Mouse (Mus musculus) hindlimb bud, embryonic 11.5 days (tissue): ENCODE data around the gene Slc22a15.
"Not testable (repeated sequence)": the region's sequence is repeated elsewhere in the genome, so short reads cannot be mapped to it uniquely, and the experiment has no call there.

ENCODE experiments used
- DNase-seq: peaks from one replicate; pipeline ENCODE4 v3.0.0-alpha.2; 2012; ENCODE audit warnings: low read depth, low spot score; ENCODE audit errors: extremely low spot score

Gene Slc22a15

DNA sequence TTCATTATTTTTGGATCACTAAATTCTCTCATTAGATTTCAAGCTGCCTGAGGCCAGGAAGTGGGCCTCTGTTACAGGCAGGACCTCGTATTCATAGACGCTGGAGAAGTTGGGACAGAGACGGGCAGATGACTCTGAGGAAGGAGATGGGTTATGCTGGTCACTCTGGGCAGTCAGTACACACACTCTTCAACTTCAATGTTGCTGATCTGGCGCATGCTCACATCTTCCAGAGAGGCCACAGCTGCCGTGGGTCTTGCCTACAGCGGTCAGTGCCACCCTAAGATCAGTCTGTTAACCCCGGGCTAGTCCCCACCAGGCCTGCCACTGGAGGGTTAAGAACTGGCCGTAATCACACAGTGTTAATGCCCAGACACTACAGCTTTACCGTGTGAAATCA, 52.3 kb downstream of the Slc22a15 start:
- no peak for DNase-seq

DNA sequence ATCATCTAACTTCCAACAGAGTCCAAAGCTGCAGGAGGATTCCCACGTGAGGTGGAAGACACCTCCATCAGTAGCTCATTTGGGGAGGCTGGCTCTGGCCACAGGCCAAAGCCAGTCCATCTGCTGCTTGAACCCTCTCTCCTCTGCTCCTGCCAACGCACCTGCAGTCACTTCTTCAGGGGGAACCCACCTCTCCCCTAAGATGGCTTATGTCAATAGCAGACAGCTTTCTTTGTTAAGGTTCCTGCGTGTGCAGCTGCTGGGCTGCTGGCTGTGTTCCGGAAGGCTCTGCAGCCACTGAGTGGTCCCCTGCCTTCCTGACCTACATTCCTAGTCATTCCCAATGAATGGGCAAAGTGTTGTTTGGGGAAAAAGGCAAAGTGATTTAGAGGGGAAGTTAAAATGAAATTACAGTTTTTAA, 57.2 kb downstream of the Slc22a15 start:
- DNase-seq, result no peak

DNA sequence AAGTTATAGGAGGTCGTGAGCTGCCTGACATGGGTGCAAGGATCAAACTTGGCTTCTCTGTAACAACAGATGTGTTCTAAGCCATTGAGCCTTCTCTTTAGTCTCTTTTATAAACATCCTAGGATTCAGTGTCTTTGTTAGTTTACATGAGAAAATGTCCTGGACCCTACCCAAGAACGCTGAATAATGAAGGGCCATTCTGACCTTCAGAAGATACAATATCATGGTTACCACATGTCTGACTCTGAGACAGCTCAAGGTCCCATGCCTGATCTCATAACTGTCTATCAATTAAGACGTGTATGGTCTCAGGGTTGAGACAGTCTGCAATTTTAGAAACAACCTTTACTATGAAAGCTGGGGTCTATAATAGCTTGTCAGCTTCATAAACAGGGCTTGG, 62.4 kb downstream of the Slc22a15 start:
- DNase-seq, result no peak

DNA sequence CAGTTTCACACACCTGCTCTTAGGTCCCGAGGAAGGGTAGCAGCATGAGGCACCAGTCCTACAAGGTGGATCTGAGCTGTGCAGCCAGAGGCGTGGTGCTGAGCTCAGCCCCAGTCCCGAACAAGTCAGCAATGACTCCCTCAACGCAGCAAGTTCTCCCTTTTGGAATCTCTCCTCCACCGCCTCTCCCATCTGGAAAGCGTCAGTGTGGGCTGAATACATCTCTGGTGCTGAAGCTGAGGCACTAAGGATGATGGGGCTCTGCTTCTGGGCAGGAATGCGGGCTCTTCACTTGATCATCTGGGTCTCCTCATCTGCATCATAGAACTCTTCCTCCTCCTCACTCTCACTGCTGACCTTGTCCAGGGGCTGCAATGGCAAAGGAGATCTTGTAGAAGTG, 64.1 kb downstream of the Slc22a15 start:
- no peak for DNase-seq

DNA sequence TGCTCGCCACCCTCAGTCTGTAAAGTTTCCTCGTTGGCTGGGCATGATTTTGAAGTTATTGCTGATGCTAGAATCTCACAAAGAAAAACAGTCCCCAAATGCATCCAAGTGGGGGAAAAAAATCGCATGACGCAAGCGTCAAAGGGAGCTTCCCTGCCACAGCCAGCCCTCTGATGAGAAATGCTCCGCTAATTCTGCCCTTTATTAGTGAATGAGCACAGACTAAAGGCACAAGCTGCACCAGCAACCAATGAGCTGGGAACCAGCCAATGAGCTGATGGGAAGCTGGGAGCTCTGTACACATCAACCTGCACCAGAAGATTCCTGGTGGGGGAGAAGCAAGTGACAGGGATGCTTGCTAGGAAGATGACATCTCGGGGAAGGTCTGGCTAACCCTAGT, 64.5 kb downstream of the Slc22a15 start:
- no peak for DNase-seq

DNA sequence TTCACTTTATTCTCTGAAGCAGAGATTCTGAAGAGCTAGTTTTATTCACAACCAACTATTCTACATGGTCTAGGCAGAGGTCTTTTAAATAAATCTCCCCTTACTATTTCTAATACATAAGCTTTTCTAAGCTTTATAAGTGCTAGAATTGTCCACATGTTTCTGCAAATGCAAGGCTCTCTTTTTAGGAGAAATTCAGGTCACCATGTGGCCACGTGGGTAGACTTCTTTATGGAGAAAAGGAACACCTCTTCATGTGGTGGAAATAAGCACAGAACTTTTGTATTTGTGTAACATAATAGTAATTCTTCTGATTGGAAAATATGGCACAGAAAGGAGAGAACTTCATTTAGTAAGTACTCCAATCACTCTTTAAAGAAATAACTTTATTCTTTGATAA, 70.2 kb downstream of the Slc22a15 start:
- no peak for DNase-seq

DNA sequence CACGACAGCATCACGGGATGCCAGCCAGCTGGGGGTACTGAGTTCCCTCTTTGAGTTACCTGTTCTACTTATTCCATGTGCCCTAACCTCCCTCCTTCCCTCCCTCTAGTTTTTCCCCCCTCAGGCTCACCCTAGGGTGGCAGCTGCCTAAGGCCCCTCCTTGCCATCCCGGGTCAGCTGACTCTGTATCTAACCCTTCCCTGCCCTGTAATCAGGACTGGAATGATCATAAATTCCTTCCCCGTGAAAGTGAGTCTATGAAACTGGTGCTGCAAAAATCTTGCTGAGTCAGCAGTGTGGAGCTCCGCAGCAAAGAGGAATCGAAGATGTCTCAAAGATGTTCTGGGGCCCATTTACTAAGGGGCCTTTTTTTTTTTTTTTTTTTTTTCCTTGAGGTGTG, 72.9 kb downstream of the Slc22a15 start:
- no peak for DNase-seq

DNA sequence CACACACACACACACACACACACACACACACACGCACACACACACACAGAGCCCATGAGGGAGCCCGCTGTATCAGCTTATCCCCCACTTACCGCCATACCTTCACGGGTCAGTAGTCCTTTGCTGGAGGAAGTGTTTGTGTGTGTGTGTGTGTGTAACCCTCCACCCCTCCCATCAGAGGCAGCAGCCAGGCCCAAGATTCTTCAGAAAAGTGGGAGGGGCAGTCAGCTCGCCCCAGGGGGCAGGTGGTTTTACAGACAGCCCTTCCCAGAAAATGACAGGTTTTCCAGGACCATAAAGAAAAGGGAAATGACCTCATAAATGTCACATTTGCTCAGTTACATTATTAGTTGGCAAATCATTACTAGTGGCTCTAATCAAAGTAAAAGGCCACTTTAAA, 75.4 kb downstream of the Slc22a15 start, which contains the start of gene Mab21l3:
TSS of gene Mab21l3 (minus strand) at position 144 of the 400 bp plus-strand sequence.
- DNase-seq, result no peak

DNA sequence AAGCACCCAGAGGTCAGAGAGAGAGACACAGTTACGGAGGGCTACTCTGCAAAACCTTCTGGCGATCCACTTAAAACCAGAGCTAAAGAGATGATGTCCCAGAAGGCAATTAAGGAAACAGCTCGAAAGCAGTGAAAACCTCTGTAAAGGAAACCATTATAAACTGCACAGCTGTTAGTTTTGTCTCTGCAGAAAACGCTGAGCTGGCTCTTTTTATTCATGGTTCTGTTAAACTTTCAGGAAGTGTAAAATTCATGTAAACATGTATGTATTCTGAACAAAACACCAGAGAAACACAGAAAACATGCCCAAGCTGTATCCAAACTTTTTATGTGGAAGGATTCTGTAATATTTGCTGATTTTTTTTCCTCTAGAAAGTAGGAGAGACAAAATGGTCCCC, 78.2 kb downstream of the Slc22a15 start:
- DNase-seq, result no peak

DNA sequence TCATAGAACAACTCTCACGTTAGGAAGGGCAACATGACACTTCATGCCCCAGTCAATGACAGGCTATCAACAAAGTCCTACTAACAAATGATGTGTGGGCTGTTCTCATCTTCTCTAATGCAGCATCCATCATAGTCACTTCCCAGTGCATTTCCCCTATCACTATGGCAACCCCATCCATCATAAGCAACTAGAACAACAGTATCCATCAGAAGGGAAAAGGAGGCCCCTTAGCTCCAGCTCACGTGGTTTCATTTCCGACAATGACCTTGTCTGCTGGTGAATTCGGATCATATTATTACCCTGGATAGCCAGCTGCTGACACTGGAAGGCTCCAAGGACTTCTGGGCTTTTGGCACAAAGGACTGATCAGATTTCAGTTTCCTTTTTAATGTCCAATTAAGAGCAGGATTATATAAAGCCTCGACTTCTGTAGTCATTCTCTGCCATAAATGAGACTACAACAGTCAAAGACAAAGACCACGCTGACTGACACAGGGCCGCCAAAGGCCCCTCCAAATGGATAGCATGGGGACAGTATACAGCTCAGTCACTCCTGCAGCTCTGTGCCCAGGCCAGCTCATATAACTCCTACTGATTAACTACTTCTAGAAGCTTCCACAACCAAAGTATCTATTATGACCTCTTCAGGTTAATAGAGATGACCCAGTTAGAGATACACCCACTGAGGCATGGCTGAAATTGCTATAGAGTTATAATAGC, 81.7 kb downstream of the Slc22a15 start:
- no peak for DNase-seq

DNA sequence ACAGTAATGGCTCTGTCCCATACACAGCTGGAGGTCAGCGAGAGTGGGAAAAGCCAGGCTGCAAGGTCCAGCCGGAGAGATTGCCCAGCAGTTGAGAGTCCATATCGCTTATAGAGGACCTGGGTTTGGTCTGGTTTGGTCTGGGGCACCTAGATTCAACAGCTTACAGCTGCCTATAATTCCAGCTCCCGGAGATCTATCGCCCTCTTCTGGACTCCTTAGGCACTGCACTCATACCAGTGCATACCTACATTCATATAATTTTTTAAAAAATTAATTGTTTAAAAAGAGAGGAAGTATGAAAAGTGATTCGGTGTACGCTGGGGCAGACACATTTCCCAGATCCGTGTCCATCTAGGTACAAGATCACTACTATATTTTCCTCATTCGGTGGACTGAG, 84.9 kb downstream of the Slc22a15 start:
- DNase-seq, result no peak

DNA sequence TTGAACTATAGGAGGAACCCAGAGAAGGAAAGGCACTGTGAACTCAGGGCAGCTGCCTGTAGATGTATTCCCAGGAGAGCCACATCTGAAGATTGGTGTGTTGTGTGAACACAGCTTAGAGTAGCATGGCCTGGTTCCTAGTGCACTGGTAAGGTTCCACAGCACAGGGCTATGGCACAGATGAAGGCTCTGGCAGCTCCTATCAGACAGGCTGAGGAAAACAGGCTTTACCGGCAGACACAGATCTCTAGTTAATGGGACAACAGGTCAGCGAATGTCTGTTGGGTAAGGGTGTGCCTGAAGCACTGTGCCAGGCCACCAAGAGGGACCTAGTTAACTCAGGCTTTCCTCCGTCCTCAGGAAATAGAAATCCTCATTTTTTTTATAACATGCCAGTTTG, 87.3 kb downstream of the Slc22a15 start:
- DNase-seq, result no peak

DNA sequence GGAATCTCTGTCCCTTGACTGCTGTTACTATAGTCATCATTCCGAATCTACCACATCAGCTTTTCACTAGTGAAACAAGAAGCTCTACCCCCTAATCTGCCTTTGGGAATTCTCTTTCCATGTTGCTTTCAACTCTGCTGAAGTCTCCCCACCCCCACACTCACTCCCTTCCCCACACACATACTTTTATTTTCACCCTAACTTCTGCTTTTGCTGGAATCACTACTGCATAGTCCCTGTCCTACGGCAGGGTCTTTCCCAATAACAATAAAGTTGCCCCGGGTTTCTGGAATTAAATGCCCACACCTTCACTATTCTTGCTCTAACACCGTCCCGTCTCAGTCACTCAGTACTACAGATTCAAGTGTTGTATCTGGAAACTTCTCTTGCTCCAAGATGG, 87.7 kb downstream of the Slc22a15 start:
- no peak for DNase-seq

DNA sequence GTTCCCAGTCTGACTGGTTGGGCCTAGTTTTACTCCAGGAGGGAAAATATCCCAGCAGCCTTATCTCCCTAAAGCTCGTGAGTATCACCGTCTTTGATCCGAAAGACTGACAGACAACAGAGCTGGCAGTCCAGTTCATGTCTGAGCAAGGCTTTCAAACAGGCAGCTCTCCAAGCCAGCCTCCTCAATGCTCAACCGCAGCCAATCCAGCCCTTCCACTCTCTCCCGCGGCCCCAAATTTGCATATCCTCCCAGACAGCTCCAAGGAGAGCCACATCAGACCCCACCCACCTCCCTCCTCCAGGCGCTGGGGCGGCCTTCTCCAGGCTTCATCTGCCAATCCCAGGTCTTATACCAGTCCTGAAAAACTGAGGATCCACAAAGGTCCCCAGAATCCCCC, 88.2 kb downstream of the Slc22a15 start:
- DNase-seq, result peak; percentile 44

DNA sequence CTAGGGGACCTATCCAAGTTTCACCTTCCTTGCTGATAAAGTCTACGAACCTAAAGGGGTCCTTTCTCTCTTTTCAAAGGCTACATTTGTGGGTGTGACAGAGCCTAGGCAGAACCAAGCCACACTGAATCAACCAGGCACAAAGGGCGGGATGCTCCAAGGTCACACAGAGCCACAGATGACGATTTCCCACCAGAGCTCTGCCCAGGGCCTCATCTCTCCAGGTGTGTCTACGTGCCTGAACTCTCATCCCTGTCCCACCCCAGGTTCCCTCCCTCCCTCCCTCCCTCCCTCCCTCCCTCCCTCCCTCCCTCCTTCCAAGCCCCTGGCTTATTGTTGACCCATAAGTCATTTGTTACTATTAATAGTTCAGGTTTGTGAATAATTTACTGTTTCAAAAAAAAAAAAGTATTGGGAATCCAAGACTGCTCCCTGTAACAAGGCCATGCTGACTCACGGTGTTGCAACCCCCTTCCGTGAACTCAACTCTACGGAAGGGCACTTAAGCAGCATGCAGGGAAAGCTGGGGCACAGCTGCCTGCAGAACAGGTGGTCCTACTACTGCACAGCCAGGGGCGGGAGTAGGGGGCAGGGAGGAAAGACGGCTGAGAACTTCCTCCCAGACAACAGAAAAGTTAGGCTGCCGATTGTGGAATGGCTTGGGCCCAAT, 92.9 kb downstream of the Slc22a15 start:
- no peak for DNase-seq

DNA sequence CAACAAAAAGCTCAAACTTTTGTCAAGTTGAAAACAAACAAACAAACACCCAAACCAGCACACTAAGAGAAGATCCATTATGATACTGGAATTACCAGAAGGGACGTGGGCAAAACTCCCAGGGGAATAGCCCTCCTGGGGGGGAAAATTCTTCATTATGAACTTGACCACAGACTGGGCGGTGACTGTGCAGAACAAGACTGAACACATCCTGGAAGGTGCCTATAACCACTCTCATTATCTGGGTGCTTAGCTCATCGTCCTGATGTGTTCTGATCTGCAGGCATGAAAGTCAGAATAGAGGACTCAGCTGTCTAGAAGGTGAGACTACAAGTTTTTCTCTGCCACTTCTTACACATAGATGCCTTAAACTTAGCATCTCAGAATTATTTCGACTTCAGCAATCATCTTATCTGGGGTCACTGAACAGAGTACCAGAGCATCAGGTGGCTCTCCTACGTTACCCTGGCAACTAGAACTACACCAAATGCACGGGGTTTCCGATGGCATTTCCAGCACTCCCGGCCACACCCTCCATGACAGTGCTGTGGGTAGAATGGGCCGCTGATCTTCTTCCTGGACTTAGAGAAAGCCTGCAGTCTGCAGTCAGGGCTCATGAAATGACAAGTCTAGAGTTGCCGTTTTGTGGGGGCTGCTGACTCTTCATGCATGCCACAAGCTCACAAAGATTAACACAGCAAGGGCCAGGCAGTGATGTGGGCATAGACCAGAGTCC, 94.2 kb downstream of the Slc22a15 start:
- no peak for DNase-seq

DNA sequence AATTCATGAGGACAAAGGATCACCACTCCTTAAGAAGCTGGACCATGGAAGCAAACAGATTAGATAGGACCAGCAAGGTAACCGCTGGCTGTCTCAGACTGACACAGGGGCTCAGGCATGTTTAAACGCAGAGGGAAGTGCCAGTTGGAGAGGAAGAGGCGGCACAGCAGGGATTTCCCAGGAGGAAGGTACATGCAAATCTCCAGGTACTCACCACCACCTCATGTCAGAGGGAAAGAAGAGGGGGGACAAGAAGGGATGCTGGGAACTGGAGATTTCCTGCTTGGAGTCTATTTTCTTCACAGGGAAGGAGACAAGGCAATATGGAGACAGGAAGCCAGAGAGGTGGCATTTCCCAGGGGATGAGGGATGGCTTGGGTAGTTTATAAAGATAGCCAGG, 95.7 kb downstream of the Slc22a15 start:
- DNase-seq, result no peak

DNA sequence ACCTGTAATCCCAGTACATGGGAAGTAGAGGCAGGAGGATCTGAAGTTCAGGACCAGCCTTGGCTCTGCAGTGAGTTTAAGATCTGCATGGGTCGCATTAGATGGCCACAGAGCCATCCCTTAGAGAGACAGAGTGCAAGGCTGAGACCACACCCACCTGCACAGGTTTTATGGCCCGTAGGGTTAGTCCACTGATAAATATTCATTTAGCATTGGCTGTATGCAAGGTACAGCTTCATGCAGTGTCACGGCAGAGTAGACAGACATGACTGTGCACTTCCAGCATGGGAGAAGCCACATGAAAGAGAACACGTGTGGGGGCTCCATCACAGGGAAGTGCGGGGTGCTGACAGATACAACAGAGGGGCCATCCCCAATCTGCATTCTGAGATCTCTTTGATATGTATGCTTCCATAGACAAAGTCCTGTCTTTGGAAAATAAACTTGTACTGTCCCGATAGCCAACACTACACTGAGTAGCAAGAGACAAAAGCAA, 97.0 kb downstream of the Slc22a15 start:
- DNase-seq, result no peak

DNA sequence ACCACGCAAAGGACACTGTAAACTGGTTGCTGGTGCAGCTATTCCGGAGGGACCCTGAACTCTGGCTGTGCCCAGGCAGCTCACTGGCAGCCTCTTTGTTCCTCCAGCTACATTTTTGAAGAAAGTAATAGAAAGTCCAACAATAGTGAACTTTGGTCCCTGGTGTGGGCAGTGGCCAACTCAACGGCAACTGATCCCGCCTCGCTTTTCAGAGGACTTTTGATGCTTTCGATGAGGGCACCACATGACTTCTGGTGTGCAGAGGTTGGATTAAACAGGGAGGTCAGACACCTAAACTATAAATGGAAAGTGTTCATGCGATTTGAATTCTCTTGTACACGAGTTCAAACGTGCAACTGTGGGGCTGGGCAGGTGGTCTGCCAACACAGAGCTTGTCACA, 99.9 kb downstream of the Slc22a15 start:
- DNase-seq, result no peak

DNA sequence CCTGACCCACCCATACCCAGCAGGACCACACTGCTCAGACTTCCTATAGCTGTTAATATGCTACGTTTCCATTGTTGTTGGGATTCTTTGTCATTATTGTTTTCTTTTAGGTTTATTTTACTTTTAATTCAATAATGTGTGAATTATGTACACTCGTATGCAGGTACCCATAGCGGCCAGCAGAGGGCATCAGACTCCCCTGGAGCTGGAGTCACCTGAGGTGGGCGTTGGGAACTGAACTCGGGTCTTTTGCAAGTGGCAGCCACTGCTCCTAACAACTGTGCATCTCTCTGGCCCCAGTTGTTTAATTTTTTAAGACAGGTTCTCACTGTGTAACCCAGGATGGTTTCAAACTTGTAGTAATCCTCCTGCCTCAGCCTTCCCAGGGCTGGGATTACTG, 102.2 kb downstream of the Slc22a15 start:
- no peak for DNase-seq

DNA sequence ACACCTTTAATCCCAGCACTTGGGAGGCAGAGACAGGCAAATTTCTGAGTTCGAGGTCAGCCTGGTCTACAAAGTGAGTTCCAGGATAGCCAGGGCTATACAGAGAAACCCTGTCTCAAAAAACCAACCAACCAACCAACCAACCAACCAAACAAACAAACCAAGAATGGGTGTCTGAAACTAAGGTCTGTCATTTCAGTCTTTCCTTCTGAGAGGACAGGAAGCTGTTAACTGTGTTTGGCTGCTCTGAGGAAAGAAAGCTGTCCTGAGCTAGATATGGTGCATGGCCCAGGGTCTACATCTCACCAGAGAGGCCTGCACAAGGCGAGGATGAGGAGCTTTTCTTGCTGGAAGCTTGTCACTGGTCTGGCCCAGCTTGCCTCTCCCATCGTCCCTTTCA, 103.5 kb downstream of the Slc22a15 start:
- DNase-seq, result not testable (repeated sequence)

DNA sequence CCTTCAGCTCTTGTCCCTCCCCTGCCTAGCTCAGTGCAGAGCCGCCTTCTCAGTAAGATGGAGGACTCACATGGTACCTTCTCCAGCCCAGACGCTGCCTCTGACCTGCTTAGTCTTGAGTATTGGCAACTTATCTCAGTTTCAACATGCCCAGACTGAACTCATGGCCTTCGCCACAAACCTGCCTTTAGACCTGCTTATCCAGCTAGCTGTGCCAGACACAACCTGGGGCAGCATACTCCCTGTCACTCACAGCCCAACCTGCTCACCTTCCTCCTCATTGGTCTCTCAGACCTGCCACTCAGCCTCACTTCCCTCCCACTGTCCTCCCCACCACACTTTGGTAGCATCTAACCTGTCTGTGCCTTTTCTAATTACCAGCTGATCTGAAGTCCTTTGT, 108.2 kb downstream of the Slc22a15 start:
- DNase-seq, result no peak
